Mouse (Mus musculus): ENCODE results near the gene Ltbp3.
"Not testable (repeated sequence)": the region's sequence is repeated elsewhere in the genome, so short reads cannot be mapped to it uniquely, and the experiment has no call there.

Gene Ltbp3

GRCm38 (mm10) chr19:5793116-5793515 lies 52.4 kb downstream of the Ltbp3 start:
- peak in 1 of 2 experiments; percentile 54 for DNase-seq (ENCODE audit: low spot score in 2 of 2)

- DNase-seq (ENCODE audit: low spot score in 2 of 2), result not testable (repeated sequence)
These were observed 53.4 kb downstream of the Ltbp3 start for GRCm38 (mm10) chr19:5793917-5794770.

- no peak for DNase-seq (ENCODE audit: low spot score in 2 of 2)
These were observed 54.3 kb downstream of the Ltbp3 start for GRCm38 (mm10) chr19:5794771-5795576.

GRCm38 (mm10) chr19:5795668-5796572 lies 55.2 kb downstream of the Ltbp3 start:
- DNase-seq (ENCODE audit: low spot score in 2 of 2), result no peak

GRCm38 (mm10) chr19:5796573-5797111 lies 55.9 kb downstream of the Ltbp3 start:
- no peak for DNase-seq (ENCODE audit: low spot score in 2 of 2)

GRCm38 (mm10) chr19:5797381-5798111 lies 56.8 kb downstream of the Ltbp3 start:
- no peak for DNase-seq (ENCODE audit: low spot score in 2 of 2)

- no peak for DNase-seq (ENCODE audit: low spot score in 2 of 2)
These were observed 58.2 kb downstream of the Ltbp3 start for GRCm38 (mm10) chr19:5798700-5799479.

GRCm38 (mm10) chr19:5799566-5800349 lies 59.1 kb downstream of the Ltbp3 start:
- no peak for DNase-seq (ENCODE audit: low spot score in 2 of 2)

GRCm38 (mm10) chr19:5800350-5800631 lies 59.6 kb downstream of the Ltbp3 start:
- no peak for DNase-seq (ENCODE audit: low spot score in 2 of 2)

- DNase-seq (ENCODE audit: low spot score in 2 of 2), result peak; percentile 30 to 33
These were observed 60.1 kb downstream of the Ltbp3 start for GRCm38 (mm10) chr19:5800632-5801431.

- no peak for DNase-seq (ENCODE audit: low spot score in 2 of 2)
These were observed 60.8 kb downstream of the Ltbp3 start for GRCm38 (mm10) chr19:5801432-5801964.

GRCm38 (mm10) chr19:5802011-5802786 lies 61.5 kb downstream of the Ltbp3 start:
- peak; percentile 96 to 98 for DNase-seq (ENCODE audit: low spot score in 2 of 2)

- no peak for DNase-seq (ENCODE audit: low spot score in 2 of 2)
These were observed 62.0 kb downstream of the Ltbp3 start for GRCm38 (mm10) chr19:5802787-5803040.

GRCm38 (mm10) chr19:5803041-5803880 lies 62.6 kb downstream of the Ltbp3 start:
- DNase-seq (ENCODE audit: low spot score in 2 of 2), result peak; percentile 99 to 100

GRCm38 (mm10) chr19:5803881-5804279 lies 63.2 kb downstream of the Ltbp3 start:
- no peak for DNase-seq (ENCODE audit: low spot score in 2 of 2)

GRCm38 (mm10) chr19:5804371-5804899 lies 63.7 kb downstream of the Ltbp3 start:
- no peak for DNase-seq (ENCODE audit: low spot score in 2 of 2)

All from spleen, postnatal 14 days (tissue).